Mouse (Mus musculus): ENCODE results near the gene Pkd1l2. TPM values are rescaled to one million over a fixed set of nuclear protein-coding genes. Genes with fewer than 3 reads are reported as not detected.

Gene Pkd1l2
- total RNA-seq, 4 experiments from 2014 or later: 0.07 to 0.23 (median 0.09) TPM

DNA sequence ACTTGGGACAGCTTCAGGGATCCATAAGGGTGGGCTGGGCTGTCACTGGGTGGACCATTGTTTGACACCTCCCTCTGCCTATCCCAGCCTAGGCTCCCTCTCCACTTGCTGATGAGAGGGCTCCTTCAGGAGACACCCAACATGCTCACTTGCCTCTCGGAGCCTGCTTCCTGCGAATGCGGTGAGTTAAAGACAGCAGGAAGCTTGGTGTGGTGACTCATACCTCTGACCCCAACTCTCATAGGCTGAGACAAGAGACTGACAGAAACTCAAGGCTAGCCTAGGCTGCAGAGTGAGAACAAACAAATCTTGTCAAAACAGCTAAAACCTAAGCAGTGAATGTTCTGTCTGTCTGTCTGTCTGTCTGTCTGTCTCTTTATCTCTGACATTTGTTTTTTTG lies 48.9 kb downstream of the Pkd1l2 start:
- no peak for DNase-seq (ENCODE audit: low spot score in 2 of 2)

DNA sequence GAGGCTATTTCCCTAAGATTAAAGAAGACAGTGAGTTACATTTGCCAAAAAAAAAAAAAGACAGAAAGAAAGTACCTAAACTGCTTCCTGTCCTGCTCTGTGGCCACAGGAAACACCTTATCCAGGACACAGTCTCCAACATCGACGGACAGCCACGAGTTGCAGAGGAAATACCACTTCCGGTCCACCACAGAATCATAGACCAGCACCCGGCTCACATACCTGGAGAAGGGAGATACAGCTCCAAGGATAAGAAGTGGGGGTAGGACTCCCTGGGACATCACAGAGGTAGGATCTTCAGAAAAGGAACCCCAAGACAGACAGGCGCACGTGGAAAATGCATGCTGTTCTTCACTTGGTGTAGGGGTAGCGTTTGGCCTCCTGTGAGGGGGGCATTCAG lies 49.6 kb downstream of the Pkd1l2 start:
- DNase-seq (ENCODE audit: low spot score in 2 of 2): no peak

GRCm38 (mm10) chr8:117031476-117031875 lies 50.8 kb downstream of the Pkd1l2 start:
- no peak for DNase-seq (ENCODE audit: low spot score in 2 of 2)

- no peak for DNase-seq (ENCODE audit: low spot score in 2 of 2)
Measured at GRCm38 (mm10) chr8:117028686-117029085, 53.6 kb downstream of the Pkd1l2 start.

DNA sequence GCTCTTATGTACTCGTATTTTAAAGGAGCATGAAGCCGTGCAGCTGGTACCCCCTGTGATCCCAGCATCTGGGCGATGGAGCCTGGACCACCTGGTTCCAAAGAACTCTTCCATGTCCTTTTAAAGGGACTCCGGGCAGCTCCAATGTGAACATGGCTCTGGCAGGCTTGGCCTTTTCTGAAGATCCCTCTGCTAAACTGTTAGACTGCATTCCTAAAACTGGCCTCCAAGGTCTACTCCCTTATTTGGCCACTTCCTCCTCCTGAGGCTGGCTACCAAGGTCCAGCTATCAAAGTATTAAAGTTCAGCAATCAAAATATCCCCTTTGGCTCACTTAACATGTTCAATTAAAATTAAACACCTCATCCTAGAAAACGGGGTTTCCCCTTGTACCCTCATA lies 54.6 kb downstream of the Pkd1l2 start:
- DNase-seq (ENCODE audit: low spot score in 2 of 2): no peak

- DNase-seq (ENCODE audit: low spot score in 2 of 2): no peak
Measured at GRCm38 (mm10) chr8:117022297-117022993, 59.8 kb downstream of the Pkd1l2 start.

- DNase-seq (ENCODE audit: low spot score in 2 of 2): peak in 1 of 2 experiments; percentile 11
Measured at GRCm38 (mm10) chr8:117019323-117020275, 62.6 kb downstream of the Pkd1l2 start.

GRCm38 (mm10) chr8:117017896-117018295 lies 64.4 kb downstream of the Pkd1l2 start:
- no peak for DNase-seq (ENCODE audit: low spot score in 2 of 2)

DNA sequence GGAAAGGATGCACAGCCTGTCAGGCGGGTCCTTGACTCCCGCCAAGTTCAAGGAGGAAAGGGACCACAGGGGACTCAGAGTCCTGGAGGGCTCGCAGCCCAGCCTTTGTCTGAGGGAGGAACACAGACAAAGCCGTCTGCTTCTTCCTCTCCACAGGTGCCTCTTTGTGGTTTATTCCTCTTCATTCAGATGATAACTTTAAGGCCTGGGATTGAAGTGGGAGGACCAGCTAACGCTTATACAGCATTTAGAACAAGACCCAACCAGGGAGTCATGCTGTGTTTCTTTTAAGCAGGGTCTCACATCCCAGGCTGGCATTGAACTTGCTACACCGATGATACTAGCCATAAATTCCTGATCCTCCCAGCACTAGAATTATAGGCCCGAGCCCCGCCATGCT lies 65.2 kb downstream of the Pkd1l2 start:
- no peak for DNase-seq (ENCODE audit: low spot score in 2 of 2)

- DNase-seq (ENCODE audit: low spot score in 2 of 2): no peak
Measured at GRCm38 (mm10) chr8:117015670-117016069, 66.6 kb downstream of the Pkd1l2 start.

- DNase-seq (ENCODE audit: low spot score in 2 of 2): no peak
Measured at GRCm38 (mm10) chr8:117011366-117011765, 70.9 kb downstream of the Pkd1l2 start.

DNA sequence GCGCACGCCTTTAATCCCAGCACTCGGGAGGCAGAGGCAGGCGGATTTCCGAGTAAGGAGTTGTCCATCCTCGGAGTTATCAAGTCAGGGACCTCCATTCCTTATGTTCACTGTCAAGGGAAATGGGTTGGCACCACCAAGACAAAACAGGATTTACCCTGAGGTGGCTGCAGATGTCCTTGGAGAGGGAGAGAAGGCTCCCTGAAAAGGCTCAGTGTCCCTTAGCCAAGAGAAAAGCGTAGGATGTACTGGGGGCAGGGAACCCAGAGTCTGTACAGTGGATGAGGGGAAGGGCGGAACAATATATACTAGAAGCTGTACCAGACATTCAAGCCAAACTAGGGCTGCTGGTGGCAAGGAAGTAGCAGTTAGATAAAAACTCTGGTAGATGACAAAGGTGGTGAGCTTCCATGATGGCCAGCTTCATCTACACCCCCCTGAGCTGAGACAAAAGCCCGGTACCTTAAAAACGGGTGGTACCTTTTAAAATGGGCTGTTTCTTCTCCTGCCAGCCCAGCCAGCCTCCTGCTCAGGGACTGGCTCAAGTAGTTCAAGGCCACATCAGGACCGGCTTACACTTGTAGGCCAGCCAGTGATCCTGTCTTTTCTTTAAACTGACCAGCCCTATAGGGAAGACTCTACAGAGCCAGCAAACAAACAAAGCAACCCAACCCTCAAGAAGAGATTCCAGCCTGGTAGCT lies 88.1 kb downstream of the Pkd1l2 start:
- DNase-seq (ENCODE audit: low spot score in 2 of 2): no peak

GRCm38 (mm10) chr8:116993095-116993867 lies 89.0 kb downstream of the Pkd1l2 start, which contains the start of gene Gcsh:
TSS of gene Gcsh (minus strand) at chr8:116993537.
- DNase-seq (ENCODE audit: low spot score in 2 of 2): peak; percentile 91 to 98

DNA sequence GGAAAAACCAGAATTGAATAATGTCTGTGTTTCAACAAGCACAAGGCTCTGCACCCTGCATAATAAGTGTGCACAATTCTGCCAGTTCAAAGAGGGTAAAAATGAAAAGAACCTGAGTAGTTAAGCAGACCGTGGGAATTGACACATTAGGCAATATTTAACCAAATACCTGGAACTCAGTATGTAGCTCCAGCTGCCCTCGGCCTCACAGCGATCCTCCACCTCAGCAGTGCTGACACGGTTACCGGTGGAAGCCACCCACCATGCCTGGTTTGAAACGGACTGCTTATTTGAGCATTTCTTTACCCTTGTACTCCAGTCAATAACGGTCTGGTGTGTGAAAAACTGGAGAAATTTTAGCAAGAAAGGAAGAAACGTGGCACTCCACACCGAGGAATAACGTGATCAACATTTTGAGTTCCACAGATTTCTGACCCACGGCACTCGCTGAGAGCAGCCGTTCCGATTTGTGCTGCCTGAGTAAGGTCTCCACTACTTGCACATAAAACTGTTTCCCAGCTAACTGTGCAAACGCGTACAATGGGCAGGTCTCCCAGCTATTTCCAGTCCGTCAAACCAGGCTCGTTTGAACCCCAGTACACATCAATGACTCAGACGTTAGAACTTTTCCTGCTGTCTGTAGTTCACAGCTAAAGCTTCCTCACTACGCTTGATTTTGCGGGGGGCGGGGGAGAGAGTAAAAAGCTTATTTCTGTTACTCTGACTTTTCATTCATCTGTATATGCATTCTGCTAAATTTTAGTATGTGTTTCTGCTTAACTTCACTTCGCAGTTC lies 89.9 kb downstream of the Pkd1l2 start:
- no peak for DNase-seq (ENCODE audit: low spot score in 2 of 2)

DNA sequence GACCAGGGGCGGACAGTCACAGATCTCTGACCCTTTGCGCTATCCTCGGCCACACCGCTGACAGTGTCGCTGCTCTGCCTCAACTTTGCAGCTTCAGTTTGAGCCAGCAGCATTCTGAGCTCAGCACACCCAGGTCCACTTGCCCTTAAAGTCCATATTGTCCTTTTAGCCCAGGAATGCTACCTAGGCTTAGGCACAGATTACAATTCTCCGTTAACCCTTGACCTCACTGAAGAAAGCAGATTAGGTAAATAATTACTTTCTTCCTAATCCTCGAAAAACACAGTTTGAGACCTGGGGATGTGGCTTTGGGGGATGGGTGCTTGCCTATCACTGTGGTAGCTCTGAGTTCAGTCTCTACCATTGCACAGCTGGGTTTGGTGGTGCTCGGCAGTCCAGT lies 91.0 kb downstream of the Pkd1l2 start:
- no peak for DNase-seq (ENCODE audit: low spot score in 2 of 2)

- DNase-seq (ENCODE audit: low spot score in 2 of 2): no peak
Measured at GRCm38 (mm10) chr8:116989842-116990241, 92.4 kb downstream of the Pkd1l2 start.

DNA sequence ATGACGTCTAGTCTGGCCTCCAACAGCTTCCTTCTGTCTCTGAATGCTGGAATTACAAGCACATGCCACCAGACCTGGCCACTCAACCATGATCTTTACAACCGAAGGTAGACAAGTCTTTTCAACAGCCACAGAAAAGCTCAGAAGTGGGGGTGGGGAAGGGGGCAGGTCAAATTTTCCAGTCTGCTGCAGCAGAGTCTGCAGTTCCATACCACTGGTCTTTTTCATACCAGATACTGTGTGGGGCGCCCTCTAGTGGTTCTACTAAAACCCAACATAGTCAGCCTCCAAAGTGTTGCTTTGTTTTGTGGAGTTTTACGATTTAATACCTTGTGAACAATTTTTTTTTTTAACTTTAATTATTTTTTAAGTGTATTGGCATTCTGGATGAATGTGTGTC lies 102.1 kb downstream of the Pkd1l2 start:
- no peak for DNase-seq (ENCODE audit: low spot score in 2 of 2)

GRCm38 (mm10) chr8:116978631-116979256 lies 103.5 kb downstream of the Pkd1l2 start, which contains the start of gene 1700030J22Rik:
TSS of gene 1700030J22Rik (minus strand) at chr8:116978959.
- DNase-seq (ENCODE audit: low spot score in 2 of 2): peak; percentile 97

GRCm38 (mm10) chr8:116978052-116978451 lies 104.2 kb downstream of the Pkd1l2 start:
- no peak for DNase-seq (ENCODE audit: low spot score in 2 of 2)

GRCm38 (mm10) chr8:116975606-116976005 lies 106.6 kb downstream of the Pkd1l2 start:
- DNase-seq (ENCODE audit: low spot score in 2 of 2): no peak
